Mouse (Mus musculus) cerebellum, adult 8-10 months (tissue): ENCODE data around the gene Gm10228.
"Not testable (repeated sequence)": the region's sequence is repeated elsewhere in the genome, so short reads cannot be mapped to it uniquely, and the experiment has no call there.

ENCODE experiments used
- DNase-seq: peaks from one replicate; pipeline ENCODE4 v3.0.0; 2022

Gene Gm10228

GRCm38 (mm10) chr16:89041372-89041771, at the start of gene Gm10228:
Gm10228 (minus strand) TSS chr16:89041472.
- not testable (repeated sequence) for DNase-seq

DNA sequence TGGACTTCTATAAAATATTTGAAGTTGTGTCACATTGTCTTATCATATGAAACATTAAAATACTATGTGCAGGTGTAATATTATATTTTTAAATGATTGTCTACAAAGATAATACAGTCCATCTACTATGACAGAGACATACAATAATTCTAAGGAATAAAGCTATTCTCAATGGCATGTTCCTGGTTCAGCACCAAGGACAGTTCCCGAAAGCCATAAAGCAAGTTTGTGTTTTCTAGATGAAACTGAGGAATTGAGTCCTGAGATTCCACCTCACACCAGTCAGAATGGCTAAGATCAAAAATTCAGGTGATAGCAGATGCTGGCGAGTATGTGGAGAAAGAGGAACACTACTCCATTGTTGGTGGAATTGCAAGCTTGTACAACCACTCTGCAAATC, 29.8 kb upstream of the Gm10228 start:
- DNase-seq = not testable (repeated sequence)

DNA sequence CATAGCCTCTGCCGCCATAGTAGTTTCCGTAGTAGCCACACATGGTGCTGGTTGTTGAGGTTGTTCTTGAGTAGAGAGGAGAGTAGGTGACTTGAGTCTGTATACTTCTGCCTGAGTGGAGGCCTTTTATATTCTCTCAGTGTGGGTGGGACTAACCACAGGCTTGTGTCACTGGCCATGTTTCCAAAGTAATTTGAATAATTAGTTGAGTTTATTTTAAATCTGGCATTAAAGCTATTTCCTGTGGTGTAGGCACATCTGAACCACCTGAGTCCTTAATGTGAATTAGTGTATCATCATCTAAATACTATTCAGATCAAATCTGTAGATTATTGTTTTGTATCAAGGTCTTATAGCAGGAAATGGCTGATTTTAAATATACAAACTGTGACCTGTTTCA, 22.6 kb upstream of the Gm10228 start, which contains the start of gene 1110025L11Rik:
Gene 1110025L11Rik (minus strand): TSS at position 101 of the 400 bp plus-strand sequence.
- not testable (repeated sequence) for DNase-seq

GRCm38 (mm10) chr16:89047783-89048182, 6.5 kb upstream of the Gm10228 start, which contains the start of gene Krtap6-5:
Krtap6-5 (minus strand) TSS chr16:89047883.
- DNase-seq = no peak

GRCm38 (mm10) chr16:89031399-89031798, 9.9 kb downstream of the Gm10228 start, which contains the start of gene Krtap6-1:
Krtap6-1 (plus strand) TSS chr16:89031699.
- DNase-seq = not testable (repeated sequence)

DNA sequence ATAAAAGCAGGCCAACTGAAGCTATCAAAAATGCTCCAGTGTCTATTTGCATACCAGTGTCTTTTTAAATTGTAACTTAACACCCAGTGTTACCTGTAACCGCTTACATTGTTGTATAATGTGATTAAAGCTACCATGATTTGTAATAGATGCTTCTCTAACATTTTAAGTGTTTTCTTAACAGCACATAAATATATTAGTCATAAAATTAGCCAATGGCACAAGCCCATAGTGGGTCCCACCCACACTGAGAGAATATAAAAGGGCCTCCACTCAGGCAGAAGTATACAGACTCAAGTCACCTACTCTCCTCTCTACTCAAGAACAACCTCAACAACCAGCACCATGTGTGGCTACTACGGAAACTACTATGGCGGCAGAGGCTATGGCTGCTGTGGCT, 26.3 kb downstream of the Gm10228 start, which contains the start of gene Gm10229:
Gene Gm10229 (plus strand): TSS at position 301 of the 400 bp plus-strand sequence.
- DNase-seq = not testable (repeated sequence)

GRCm38 (mm10) chr16:89013973-89014372, 27.3 kb downstream of the Gm10228 start:
- DNase-seq = no peak

DNA sequence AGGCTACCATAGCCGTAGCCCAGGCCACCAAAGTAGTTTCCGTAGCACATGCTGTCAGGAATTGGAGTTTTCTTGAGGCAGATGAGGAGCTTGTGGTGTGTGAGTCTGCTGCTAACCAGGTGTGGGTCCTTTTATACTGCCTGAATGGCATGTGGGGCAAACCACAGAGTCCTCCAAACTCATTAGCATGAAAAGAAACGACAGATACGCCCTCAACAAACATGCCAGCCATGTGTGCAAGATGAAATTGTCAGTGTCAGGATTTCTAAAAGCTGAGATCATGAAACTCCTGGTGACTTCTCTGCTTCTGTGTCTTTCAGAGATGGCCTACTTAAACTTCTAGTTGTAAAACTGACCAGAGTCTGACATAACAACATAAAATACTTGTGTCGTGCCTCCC, 30.6 kb downstream of the Gm10228 start, which contains the start of gene Krtap22-2:
Gene Krtap22-2 (minus strand): TSS at position 101 of the 400 bp plus-strand sequence.
- DNase-seq = no peak
